Mouse (Mus musculus): ENCODE results near the gene A630095N17Rik. TPM values are rescaled to one million over a fixed set of nuclear protein-coding genes. Genes with fewer than 3 reads are reported as not detected.
A peak's percentile ranks its signal among the peaks of the same experiment; 100 is the strongest.

A630095N17Rik gene
- polyA plus RNA-seq, 3 experiments from 2014 or later: not detected

GRCm38 (mm10) chr1:75213096-75213495 is 18.8 kb downstream of the A630095N17Rik start:
- no peak for ATAC-seq

- no peak for ATAC-seq
These were observed 19.4 kb downstream of the A630095N17Rik start for GRCm38 (mm10) chr1:75212542-75212941.

- peak; percentile 20 for ATAC-seq
These were observed 20.7 kb downstream of the A630095N17Rik start for GRCm38 (mm10) chr1:75211141-75211708.

GRCm38 (mm10) chr1:75210136-75211087 is 21.5 kb downstream of the A630095N17Rik start, which contains the start of the genes Glb1l and Stk16:
Gene Glb1l (minus strand): TSS chr1:75210813.
Gene Stk16 (plus strand): TSS chr1:75210838.
- peak; percentile 92 for ATAC-seq

- ATAC-seq: no peak
These were observed 22.8 kb downstream of the A630095N17Rik start for GRCm38 (mm10) chr1:75208967-75209678.

GRCm38 (mm10) chr1:75201236-75201635 is 30.7 kb downstream of the A630095N17Rik start:
- ATAC-seq: no peak

GRCm38 (mm10) chr1:75192452-75192851 is 39.5 kb downstream of the A630095N17Rik start:
- no peak for ATAC-seq

- ATAC-seq: peak; percentile 100
These were observed 40.1 kb downstream of the A630095N17Rik start, which contains the start of the genes Ankzf1 and Atg9a for GRCm38 (mm10) chr1:75191622-75192402. Gene Ankzf1 (plus strand): TSS chr1:75192151. Gene Atg9a (minus strand): TSS chr1:75192196.

- no peak for ATAC-seq
These were observed 40.7 kb downstream of the A630095N17Rik start for GRCm38 (mm10) chr1:75191258-75191621.

- no peak for ATAC-seq
These were observed 41.3 kb downstream of the A630095N17Rik start for GRCm38 (mm10) chr1:75190577-75190976.

- no peak for ATAC-seq
These were observed 43.9 kb downstream of the A630095N17Rik start for GRCm38 (mm10) chr1:75187914-75188483.

- ATAC-seq: no peak
These were observed 44.8 kb downstream of the A630095N17Rik start for GRCm38 (mm10) chr1:75187126-75187525.

GRCm38 (mm10) chr1:75185495-75185894 is 46.4 kb downstream of the A630095N17Rik start:
- ATAC-seq: no peak

- no peak for ATAC-seq
These were observed 49.7 kb downstream of the A630095N17Rik start for GRCm38 (mm10) chr1:75182160-75182559.

GRCm38 (mm10) chr1:75181377-75181870 is 50.5 kb downstream of the A630095N17Rik start:
- ATAC-seq: no peak

GRCm38 (mm10) chr1:75180741-75181140 is 51.2 kb downstream of the A630095N17Rik start:
- no peak for ATAC-seq

- ATAC-seq: peak; percentile 88
These were observed 51.8 kb downstream of the A630095N17Rik start, which contains the start of gene Abcb6 for GRCm38 (mm10) chr1:75180105-75180590. Gene Abcb6 (minus strand): TSS chr1:75180392.

- peak; percentile 32 for ATAC-seq
These were observed 52.4 kb downstream of the A630095N17Rik start for GRCm38 (mm10) chr1:75179334-75180104.

Measured in inflammation-experienced regulatory T-cells, adult 6 months (primary cell).